Mouse (Mus musculus) lung, adult 2 months (tissue): ENCODE measurements around the gene Scd1. TPM values are rescaled to one million over a fixed set of nuclear protein-coding genes. Genes with fewer than 3 reads are reported as not detected.

Experiments used
- DNase-seq: peaks from one replicate; pipeline ENCODE4 v3.0.0; 2022
- H3K4me1 ChIP-seq: fragments of 200-500 bp; 2 replicates; pipeline ENCODE4 v1.6.1; 2011; ENCODE audit warnings: low read length; ENCODE audit not compliant: control insufficient read depth, insufficient read depth
- H3K4me3 ChIP-seq: fragments of 200-500 bp; replicated peaks from 2 replicates; pipeline ENCODE3; 2011; ENCODE audit warnings: low read depth, mild to moderate bottlenecking, control low read depth, low read length; ENCODE audit errors: extremely low read depth
- CTCF ChIP-seq: fragments of 200-500 bp; IDR thresholded peaks from 2 replicates; pipeline ENCODE4 v1.5.1; 2011; ENCODE audit warnings: mild to moderate bottlenecking, low read length, control low read depth; ENCODE audit not compliant: insufficient read depth
- POLR2A ChIP-seq: fragments of 200-500 bp; IDR thresholded peaks from 2 replicates; pipeline ENCODE4 v1.6.1; 2011; ENCODE audit warnings: low read depth, mild to moderate bottlenecking, control low read depth, low read length, borderline replicate concordance; ENCODE audit errors: extremely low read depth
- WGBS: fragments of 180-500 bp; shearing (Covaris S2); methylation state at CpG from one replicate; pipeline ENCODE4 v1.1.7; 2018; 5-methylcytosine and 5-hydroxymethylcytosine counted together
- polyA plus RNA-seq: library from polyadenylated mRNA; depleted of rRNA; stranded (reverse); fragments of >200 nt; gene quantifications from 2 replicates; pipeline ENCODE4 v1.2.3, GENCODE M21; 2012

Scd1 gene
- polyA plus RNA-seq, 1 experiment = 3,425 TPM

GRCm38 (mm10) chr19:44400484-44401197 lies 7.0 kb downstream of the Scd1 start:
- TF ChIP-seq POLR2A (no peak), CTCF (no peak)
- WGBS = 74% methylated on average over 8 of the region's 8 CpGs
- Histone ChIP-seq H3K4me3 (no peak overlapping the region), H3K4me1 (no peaks in the 10 kb centered on the region)
- DNase-seq = no peak

GRCm38 (mm10) chr19:44400076-44400475 lies 7.6 kb downstream of the Scd1 start:
- DNase-seq = no peak
- no peaks in the 10 kb centered on the region for H3K4me1 ChIP-seq
- no peak for TF ChIP-seq POLR2A
- TF ChIP-seq CTCF = no peak
- H3K4me3 ChIP-seq = no peak overlapping the region
- whole genome bisulfite sequencing = 83% methylated on average over 18 of the region's 18 CpGs

GRCm38 (mm10) chr19:44396742-44397141 lies 10.9 kb downstream of the Scd1 start:
- no peak overlapping the region for H3K4me3 ChIP-seq
- no peaks in the 10 kb centered on the region for H3K4me1 ChIP-seq
- no peak for DNase-seq
- WGBS = 71% methylated on average over 5 of the region's 5 CpGs
- TF ChIP-seq CTCF (no peak), POLR2A (no peak)

- H3K4me1 ChIP-seq = no peaks in the 10 kb centered on the region
- no peak overlapping the region for H3K4me3 ChIP-seq
- TF ChIP-seq CTCF (no peak), POLR2A (no peak)
- DNase-seq = no peak
- 63% methylated on average over 7 of the region's 7 CpGs for WGBS
These were observed 12.7 kb downstream of the Scd1 start for GRCm38 (mm10) chr19:44394972-44395371.

- no peak overlapping the region for H3K4me3 ChIP-seq
- H3K4me1 ChIP-seq = no peaks in the 10 kb centered on the region
- 43% methylated on average over 5 of the region's 5 CpGs for WGBS
- TF ChIP-seq POLR2A (no peak), CTCF (no peak)
- no peak for DNase-seq
These were observed 13.7 kb downstream of the Scd1 start for GRCm38 (mm10) chr19:44393962-44394422.

GRCm38 (mm10) chr19:44392339-44393009 lies 15.2 kb downstream of the Scd1 start:
- DNase-seq = no peak
- TF ChIP-seq POLR2A = no peak
- TF ChIP-seq CTCF = no peak
- WGBS = 88% methylated on average over 5 of the region's 5 CpGs
- H3K4me3 ChIP-seq = no peak overlapping the region
- peaks cover 5% of the 10 kb centered on the region; the same call in 1 of the 2 replicates for H3K4me1 ChIP-seq

- DNase-seq = no peak
- Histone ChIP-seq H3K4me3 (no peak overlapping the region), H3K4me1 (peaks cover 5% of the 10 kb centered on the region; the same call in 1 of the 2 replicates)
- no peak for TF ChIP-seq POLR2A
- TF ChIP-seq CTCF = no peak
- 85% methylated on average over 4 of the region's 4 CpGs for WGBS
These were observed 15.8 kb downstream of the Scd1 start for GRCm38 (mm10) chr19:44391856-44392255.

GRCm38 (mm10) chr19:44389507-44389906 lies 18.2 kb downstream of the Scd1 start:
- TF ChIP-seq POLR2A = no peak
- TF ChIP-seq CTCF = no peak
- no peak overlapping the region for H3K4me3 ChIP-seq
- WGBS = 48% methylated on average over 1 of the region's 1 CpGs
- DNase-seq = no peak
- H3K4me1 ChIP-seq = peaks cover 5% of the 10 kb centered on the region; the same call in 1 of the 2 replicates

- TF ChIP-seq CTCF = no peak
- TF ChIP-seq POLR2A = peak; percentile 89; the same call in 1 of the 2 replicates
- DNase-seq = peak; percentile 96
- peaks cover 5% of the 10 kb centered on the region; the same call in 1 of the 2 replicates for H3K4me1 ChIP-seq
- peak overlapping the region; percentile 69 for H3K4me3 ChIP-seq
- WGBS = 2% methylated on average over 41 of the region's 41 CpGs
These were observed 18.9 kb downstream of the Scd1 start for GRCm38 (mm10) chr19:44388475-44389428.
